Mouse (Mus musculus) cerebellum, adult 11-12 months (tissue): ENCODE results near the gene Dnaja3.
"Not testable (repeated sequence)": the region's sequence is repeated elsewhere in the genome, so short reads cannot be mapped to it uniquely, and the experiment has no call there.

Source experiments
- DNase-seq: peaks from one replicate; pipeline ENCODE4 v3.0.0; 2022

The Dnaja3 gene

GRCm38 (mm10) chr16:4725780-4726527 lies 86.2 kb downstream of the Dnaja3 start, which contains the start of gene Hmox2:
Hmox2 (plus strand) TSS chr16:4726361.
- DNase-seq, result peak; percentile 94

- DNase-seq, result peak; percentile 66
Measured at GRCm38 (mm10) chr16:4726528-4727128, 86.8 kb downstream of the Dnaja3 start.

- DNase-seq, result no peak
Measured at GRCm38 (mm10) chr16:4727526-4727925, 87.7 kb downstream of the Dnaja3 start.

GRCm38 (mm10) chr16:4727963-4728362 lies 88.2 kb downstream of the Dnaja3 start:
- DNase-seq, result no peak

GRCm38 (mm10) chr16:4730776-4731358 lies 91.1 kb downstream of the Dnaja3 start:
- DNase-seq, result no peak

- no peak for DNase-seq
Measured at GRCm38 (mm10) chr16:4736262-4736661, 96.5 kb downstream of the Dnaja3 start.

GRCm38 (mm10) chr16:4739994-4740393 lies 100.2 kb downstream of the Dnaja3 start:
- no peak for DNase-seq

GRCm38 (mm10) chr16:4742186-4742585 lies 102.4 kb downstream of the Dnaja3 start:
- DNase-seq, result no peak

GRCm38 (mm10) chr16:4752155-4752554 lies 112.4 kb downstream of the Dnaja3 start:
- no peak for DNase-seq

GRCm38 (mm10) chr16:4754045-4754444 lies 114.3 kb downstream of the Dnaja3 start:
- no peak for DNase-seq

GRCm38 (mm10) chr16:4756660-4757335 lies 117.0 kb downstream of the Dnaja3 start:
- not testable (repeated sequence) for DNase-seq
